Mouse (Mus musculus) brain, embryonic 18.5 days (tissue): ENCODE measurements around the gene Zfp937.
"Not testable (repeated sequence)": the region's sequence is repeated elsewhere in the genome, so short reads cannot be mapped to it uniquely, and the experiment has no call there.

ENCODE experiments used
- DNase-seq: peaks from one replicate; pipeline ENCODE4 v3.0.0-alpha.2; 2012; ENCODE audit warnings: low read depth, low spot score

The Zfp937 gene

DNA sequence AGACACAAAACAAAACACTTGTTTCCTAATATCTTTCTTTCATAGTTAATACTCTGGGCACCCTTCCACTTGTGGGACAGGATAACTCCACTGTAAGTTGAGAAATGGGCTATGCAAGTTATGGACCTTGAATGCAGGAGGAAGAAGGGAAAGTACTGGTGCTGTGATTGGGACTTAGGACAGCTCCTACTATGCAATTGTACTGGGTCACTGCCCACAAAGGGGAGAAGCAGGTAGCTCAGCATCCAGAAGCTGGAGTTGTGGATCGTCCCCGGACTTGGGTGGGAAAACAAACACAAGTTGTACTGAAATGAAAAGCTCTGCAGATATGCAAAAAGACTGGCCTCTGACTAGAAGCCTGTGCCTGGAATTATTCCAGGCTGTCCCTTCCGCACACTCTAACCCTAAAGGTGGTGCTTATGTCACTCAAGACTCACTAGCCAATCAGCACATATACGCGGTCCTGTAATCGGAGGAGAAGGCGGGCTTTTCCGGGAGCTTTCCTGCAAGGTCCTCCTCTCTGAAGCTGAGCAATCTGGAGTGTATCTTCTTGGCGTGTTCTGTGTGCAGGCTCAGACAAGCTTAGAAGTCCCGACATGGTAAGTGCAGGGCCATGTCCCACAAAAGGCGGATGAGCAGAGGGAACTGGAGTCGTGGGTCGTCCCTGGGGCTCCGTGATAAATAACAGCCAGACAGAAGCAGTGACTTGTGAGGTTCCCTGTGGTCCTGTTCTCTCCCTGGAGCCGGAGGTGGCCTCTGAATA is at the start of gene Zfp937:
TSS of gene Zfp937 (plus strand) at position 474 of the 763 bp plus-strand sequence.
- DNase-seq: peak; percentile 14

GRCm38 (mm10) chr2:150173833-150174232 is 44.0 kb upstream of the Zfp937 start:
- no peak for DNase-seq

DNA sequence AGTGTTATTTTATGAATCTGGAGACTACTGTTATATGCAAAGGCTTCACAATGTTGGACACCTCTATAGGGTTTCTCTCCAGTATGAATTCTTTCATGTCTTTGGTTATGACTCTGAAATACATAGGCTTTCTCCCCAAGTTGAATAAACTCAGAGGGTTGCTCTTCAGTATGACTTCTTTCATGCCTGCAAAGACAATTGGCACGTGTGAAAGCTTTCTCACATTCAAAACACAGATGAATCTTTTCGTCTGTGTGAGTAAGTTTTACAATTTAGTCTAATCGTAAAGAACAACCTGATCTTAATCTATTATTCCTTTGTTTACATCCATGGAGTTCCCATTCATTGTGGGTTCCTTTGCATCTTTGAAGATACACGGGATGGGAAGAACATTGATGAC is 38.3 kb upstream of the Zfp937 start, which contains the start of gene Gm10770:
TSS of gene Gm10770 (minus strand) at position 101 of the 400 bp plus-strand sequence.
- DNase-seq: not testable (repeated sequence)

DNA sequence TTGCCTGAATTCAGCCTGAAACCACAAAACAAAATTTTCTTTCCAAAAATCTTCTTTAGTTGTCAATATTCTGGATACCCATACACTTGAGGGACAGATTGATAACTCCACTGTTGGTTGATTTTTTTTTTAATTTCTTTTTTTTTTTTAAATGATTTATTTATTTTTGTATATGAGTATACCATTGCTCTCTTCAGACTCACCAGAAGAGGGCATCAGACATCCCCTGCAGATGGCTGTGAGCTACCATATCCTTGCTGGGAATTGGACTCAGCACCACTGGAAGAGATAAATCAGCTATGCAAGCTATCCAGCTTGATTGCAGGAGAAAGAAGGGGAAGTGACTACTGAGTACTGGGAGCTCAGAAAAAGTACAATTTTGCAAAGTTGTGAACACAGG is 36.8 kb upstream of the Zfp937 start:
- not testable (repeated sequence) for DNase-seq

DNA sequence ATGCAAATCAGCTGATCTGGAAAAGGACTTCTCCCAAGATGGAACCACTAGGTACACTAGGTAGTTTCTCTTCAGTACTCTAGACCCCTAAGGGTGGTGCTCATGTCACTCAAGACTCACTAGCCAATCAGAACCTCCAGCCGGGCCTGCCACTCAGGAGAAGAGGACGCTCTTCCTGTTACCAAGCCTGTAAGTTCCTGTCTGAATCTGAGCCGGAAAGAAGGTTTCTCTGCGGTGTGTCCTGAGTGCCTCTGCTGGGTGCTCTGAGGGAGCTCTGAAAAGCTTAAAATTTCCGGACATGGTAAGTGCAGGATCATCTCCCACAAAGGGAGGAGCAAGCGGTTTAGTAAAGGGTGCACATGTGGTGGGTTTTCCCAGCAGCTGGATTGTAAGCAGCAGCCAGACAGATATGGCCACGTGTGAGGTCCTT is 36.3 kb upstream of the Zfp937 start, which contains the start of gene Gm14139:
TSS of gene Gm14139 (plus strand) at position 186 of the 430 bp plus-strand sequence.
- DNase-seq: not testable (repeated sequence)

GRCm38 (mm10) chr2:150218363-150218725 is 471 bp downstream of the Zfp937 start:
- DNase-seq: not testable (repeated sequence)

DNA sequence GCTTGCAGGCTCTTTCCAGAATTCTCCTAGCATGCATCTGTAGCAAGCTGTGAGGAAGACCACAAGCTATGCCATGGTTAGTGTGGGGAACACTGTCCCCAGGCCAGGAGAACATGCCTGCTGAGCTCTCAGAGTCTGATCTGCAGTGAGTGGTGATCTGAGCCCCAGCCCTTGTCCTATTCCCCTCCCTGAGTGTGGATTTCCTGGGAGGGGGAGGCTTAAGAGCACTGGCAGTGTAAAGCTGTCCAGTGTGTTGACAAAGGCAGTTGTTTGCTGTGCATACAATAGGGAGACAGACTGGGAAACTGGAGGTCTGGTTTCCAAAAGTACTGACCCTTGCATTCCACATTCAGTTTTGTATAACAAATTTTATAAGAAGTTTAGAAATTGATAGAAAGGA is 5.4 kb downstream of the Zfp937 start:
- not testable (repeated sequence) for DNase-seq

DNA sequence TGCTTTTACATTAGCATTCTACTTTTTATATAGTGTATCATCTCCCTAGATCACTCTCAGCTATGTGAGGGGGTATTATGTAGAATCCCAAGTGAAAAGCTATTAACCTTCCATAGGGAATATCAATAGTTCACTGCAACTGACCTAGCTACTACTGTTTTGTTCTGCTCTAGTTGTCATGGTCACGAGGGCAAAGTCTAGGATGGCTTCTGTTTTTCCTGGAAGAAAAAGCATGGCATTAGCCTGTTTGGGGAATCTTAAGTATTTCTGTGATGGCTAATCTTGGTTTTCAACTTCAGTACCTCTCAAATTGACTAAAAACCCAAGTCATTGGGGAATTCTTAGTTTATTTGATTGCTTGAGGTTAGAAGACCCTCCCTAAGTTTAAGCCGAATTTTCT is 25.3 kb downstream of the Zfp937 start:
- no peak for DNase-seq

GRCm38 (mm10) chr2:150255491-150255890 is 37.6 kb downstream of the Zfp937 start, which contains the start of gene Gm21994:
Gene Gm21994 (minus strand): TSS chr2:150255591.
- DNase-seq: not testable (repeated sequence)

DNA sequence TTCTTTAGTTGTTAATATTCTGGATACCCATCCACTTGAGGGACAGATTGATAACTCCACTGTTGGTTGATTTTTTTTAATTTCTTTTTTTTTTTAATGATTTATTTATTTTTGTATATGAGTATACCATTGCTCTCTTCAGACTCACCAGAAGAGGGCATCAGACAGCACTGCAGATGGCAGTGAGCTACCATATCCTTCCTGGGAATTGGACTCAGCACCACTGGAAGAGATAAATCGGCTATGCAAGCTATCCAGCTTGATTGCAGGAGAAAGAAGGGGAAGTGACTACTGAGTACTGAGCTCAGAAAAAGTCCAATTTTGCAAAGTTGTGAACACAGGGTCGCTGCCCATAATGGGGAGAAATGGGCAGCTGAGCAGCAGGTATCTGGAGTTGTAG is 39.0 kb downstream of the Zfp937 start:
- DNase-seq: not testable (repeated sequence)

- not testable (repeated sequence) for DNase-seq
Observed at GRCm38 (mm10) chr2:150257291-150257690, 39.4 kb downstream of the Zfp937 start, which contains the start of gene Gm14124. Gene Gm14124 (plus strand): TSS chr2:150257517.
